In the genomic region with DNA sequence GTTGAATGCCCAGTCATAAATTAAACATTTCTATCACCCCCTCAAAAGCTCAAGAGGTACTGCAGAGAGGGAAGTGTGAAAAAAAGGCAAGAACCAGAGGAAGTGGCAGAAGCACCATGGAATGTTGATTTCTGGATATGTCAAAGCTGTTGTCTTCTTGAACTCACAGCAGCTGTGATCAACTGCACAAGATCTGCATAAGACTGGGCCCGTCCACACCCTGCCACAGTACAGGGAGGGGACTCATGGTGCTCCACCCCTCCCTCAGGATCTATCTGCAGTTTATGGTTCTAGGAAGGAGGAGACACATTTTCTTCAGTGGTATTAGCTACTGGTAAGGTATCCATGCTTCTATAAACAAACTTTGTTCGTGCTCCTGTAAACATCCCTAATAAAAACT, we compare ENCODE assay signal across 25 mouse cellular contexts.
"Had no signal": no experiment of that assay in that cellular context is flagged by ENCODE, and none has a peak within 500 bp of the region (broad histone marks: within the 10 kb centered on the region; RNA-seq: fewer than 3 reads in every experiment).

No protein-coding gene starts in this region.

- H3K4me1 ChIP-seq: heart, embryonic 10.5 days; heart, embryonic 12.5 days; hindbrain, embryonic 10.5 days; hindbrain, embryonic 12.5 days; intestine, embryonic 15.5 days; limb, embryonic 13.5 days; limb, embryonic 15.5 days; liver, embryonic 12.5 days had no signal

- H3K4me3 ChIP-seq: gastrocnemius, adult 2 months; heart, embryonic 10.5 days; heart, embryonic 12.5 days; hindbrain, embryonic 10.5 days; hindbrain, embryonic 12.5 days; intestine, embryonic 15.5 days; layer of hippocampus, adult 2 months; left cerebral cortex, adult 2 months; limb, embryonic 13.5 days; limb, embryonic 15.5 days; liver, embryonic 12.5 days had no signal

- H3K9ac ChIP-seq: heart, embryonic 12.5 days; hindbrain, embryonic 12.5 days; hindbrain, embryonic 14.5 days; intestine, embryonic 15.5 days; limb, embryonic 13.5 days; limb, embryonic 15.5 days; liver, embryonic 12.5 days; liver, embryonic 14.5 days had no signal

- ATAC-seq: hindbrain, embryonic 16.5 days; inflammation-experienced regulatory T-cells, adult 6 months; intestine, embryonic 15.5 days; intestine, postnatal 0 days; liver, embryonic 12.5 days had no signal

- H3K27ac ChIP-seq: gastrocnemius, adult 2 months; heart, embryonic 10.5 days; hindbrain, embryonic 10.5 days; hindbrain, embryonic 12.5 days; hindbrain, embryonic 14.5 days; intestine, embryonic 15.5 days; layer of hippocampus, adult 2 months; left cerebral cortex, adult 2 months; limb, embryonic 13.5 days; limb, embryonic 15.5 days; liver, embryonic 12.5 days; liver, embryonic 14.5 days had no signal

- DNase-seq: gastrocnemius, adult 2 months; gastrocnemius, postnatal 10 days; gastrocnemius, postnatal 25 days; heart, postnatal 10 days; heart, postnatal 4 days; kidney, adult 18-20 months; kidney, adult 8-10 months; kidney, postnatal 10 days; kidney, postnatal 25 days; kidney, postnatal 4 days had no signal

- H3K36me3 ChIP-seq: heart, embryonic 10.5 days; heart, embryonic 12.5 days; hindbrain, embryonic 10.5 days; hindbrain, embryonic 12.5 days; intestine, embryonic 15.5 days; limb, embryonic 13.5 days; limb, embryonic 15.5 days; liver, embryonic 12.5 days had no signal

- H3K4me2 ChIP-seq: heart, embryonic 12.5 days; hindbrain, embryonic 12.5 days; hindbrain, embryonic 14.5 days; intestine, embryonic 15.5 days; limb, embryonic 13.5 days; limb, embryonic 15.5 days; liver, embryonic 12.5 days had no signal

- H3K27me3 ChIP-seq: heart, embryonic 12.5 days; hindbrain, embryonic 12.5 days; intestine, embryonic 15.5 days; limb, embryonic 13.5 days; limb, embryonic 15.5 days; liver, embryonic 12.5 days had no signal

- H3K9me3 ChIP-seq: heart, embryonic 10.5 days; heart, embryonic 12.5 days; hindbrain, embryonic 10.5 days; hindbrain, embryonic 12.5 days; intestine, embryonic 15.5 days; limb, embryonic 13.5 days; limb, embryonic 15.5 days; liver, embryonic 12.5 days had no signal
